ENCODE assay signal across 12 mouse cellular contexts in the genomic region with DNA sequence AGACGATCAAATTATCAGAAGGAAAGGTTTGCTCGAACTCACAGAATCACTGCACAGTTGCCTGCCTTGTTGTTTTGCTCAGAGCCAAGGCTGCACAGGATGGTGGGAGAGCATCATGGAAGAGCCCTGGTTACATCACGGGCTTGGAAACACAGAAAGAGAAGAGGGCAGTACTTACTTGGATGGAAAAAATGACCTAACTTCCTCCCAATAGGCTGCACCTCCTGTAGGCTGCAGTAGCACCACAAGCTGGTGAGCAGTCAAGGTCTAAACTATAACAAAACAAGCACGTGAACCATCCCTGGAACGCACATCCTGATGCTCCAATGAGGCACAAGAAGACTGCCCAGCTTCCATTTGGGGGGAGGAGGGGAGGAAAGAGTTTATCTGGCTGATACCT.
"Had no signal": no experiment of that assay in that cellular context is flagged by ENCODE, and none has a peak within 500 bp of the region (broad histone marks: within the 10 kb centered on the region; RNA-seq: fewer than 3 reads in every experiment).

No protein-coding gene starts in this region.

- H3K9ac ChIP-seq: liver, embryonic 13.5 days; lung, embryonic 14.5 days had no signal

- H3K4me2 ChIP-seq: liver, embryonic 13.5 days; lung, embryonic 14.5 days; midbrain, embryonic 11.5 days had no signal

- H3K27ac ChIP-seq: layer of hippocampus, adult 2 months; left cerebral cortex, adult 2 months; liver, embryonic 13.5 days had no signal

- DNase-seq: kidney, postnatal 25 days; layer of hippocampus, postnatal 36 days; liver, embryonic 13.5 days; lung, embryonic 14.5 days; lung, postnatal 10 days; lung, postnatal 36 days; midbrain, embryonic 14.5 days; thymus, adult 18-20 months; thymus, postnatal 36 days had no signal

- H3K36me3 ChIP-seq: liver, embryonic 13.5 days had no signal

- H3K27me3 ChIP-seq: liver, embryonic 13.5 days had no signal

- H3K4me3 ChIP-seq: layer of hippocampus, adult 2 months; left cerebral cortex, adult 2 months; liver, embryonic 13.5 days had no signal

- H3K9me3 ChIP-seq: liver, embryonic 13.5 days had no signal
